8 mouse cellular contexts compared by ENCODE assay signal in genomic region chrX:136599416-136599815, GRCm38 (mm10). TPM values are rescaled to one million over a fixed set of nuclear protein-coding genes. Genes with fewer than 3 reads are reported as not detected.
DNase-seq lines count a peak whose midpoint lies in the region; ATAC-seq and TF ChIP-seq lines count a peak whose summit lies in the region.
"Had no signal": no experiment of that assay in that cellular context is flagged by ENCODE, and none has a peak within 500 bp of the region (broad histone marks: within the 10 kb centered on the region; RNA-seq: fewer than 3 reads in every experiment).

No protein-coding gene starts in this region.

- DNase-seq in kidney, postnatal 10 days: peak; percentile 56
- DNase-seq in kidney, adult 18-20 months: no peak
- DNase-seq in Patski (ENCODE audit: low read depth, low spot score): no peak
- DNase-seq in cerebellum, adult 9-11 months: peak; percentile 6
- peak; percentile 75 for DNase-seq in hindbrain, postnatal 0 days (ENCODE audit: low spot score)
- DNase-seq in thymus, postnatal 25 days: peak; percentile 36

- WGBS in hindbrain, postnatal 0 days: 23% methylated on average over 3 of the region's 3 CpGs

- no peak overlapping the region for H3K27ac ChIP-seq in hindbrain, postnatal 0 days
- H3K27ac ChIP-seq: embryonic facial prominence, embryonic 13.5 days had no signal

- H3K36me3 ChIP-seq in hindbrain, postnatal 0 days (ENCODE audit: insufficient read depth, low read length): no peaks in the 10 kb centered on the region
- H3K36me3 ChIP-seq: embryonic facial prominence, embryonic 13.5 days had no signal

- H3K9me3 ChIP-seq in hindbrain, postnatal 0 days (ENCODE audit: low read length): no peaks in the 10 kb centered on the region
- H3K9me3 ChIP-seq: embryonic facial prominence, embryonic 13.5 days had no signal

- H3K4me3 ChIP-seq in hindbrain, postnatal 0 days (ENCODE audit: low read length): no peak overlapping the region
- H3K4me3 ChIP-seq: embryonic facial prominence, embryonic 13.5 days had no signal

- no peak overlapping the region for H3K9ac ChIP-seq in hindbrain, postnatal 0 days (replicated peaks; ENCODE audit: low read length)
- H3K9ac ChIP-seq: embryonic facial prominence, embryonic 13.5 days had no signal

- no peak overlapping the region for H3K4me2 ChIP-seq in hindbrain, postnatal 0 days (ENCODE audit: low read depth, low read length)
- H3K4me2 ChIP-seq: embryonic facial prominence, embryonic 13.5 days had no signal

- peaks cover 9% of the 10 kb centered on the region for H3K27me3 ChIP-seq in Patski
- H3K27me3 ChIP-seq in hindbrain, postnatal 0 days (ENCODE audit: insufficient read depth, low read length): no peaks in the 10 kb centered on the region
- H3K27me3 ChIP-seq: embryonic facial prominence, embryonic 13.5 days had no signal

- peak; percentile 78 for TF ChIP-seq CTCF in Patski (IDR thresholded peaks at IDR 0.05)
- TF ChIP-seq CTCF in hindbrain, postnatal 0 days (IDR thresholded peaks at IDR 0.05; ENCODE audit: low read depth): peak; percentile 78

- no peak for ATAC-seq in Patski
- no peak for ATAC-seq in hindbrain, postnatal 0 days
- ATAC-seq in megakaryocyte progenitor cell, adult 5-6 weeks (replicated peaks; ENCODE audit: poor library complexity): peak; percentile 71

- in situ Hi-C loops in Patski (cut with MboI; ENCODE audit: low pct_unique_long_range_greater_than_20kb): no loop called here

- H3K4me1 ChIP-seq in hindbrain, postnatal 0 days (ENCODE audit: insufficient read depth, low read length): no peaks in the 10 kb centered on the region
- H3K4me1 ChIP-seq: embryonic facial prominence, embryonic 13.5 days had no signal

- POLR2A ChIA-PET in Patski (lab: Charles Lee): no interaction called here

- CTCF ChIA-PET in Patski (lab: Charles Lee): interaction anchor here (1.0 kb wide), 1 partner anchor 159 kb away, joined by 3 read pairs; no protein-coding TSS in a partner anchor

RNA-seq across cellular contexts. Expression of gene Tceal3, which starts 8.8 kb away (rescaled TPM):
- not detected for polyA plus RNA-seq in Patski (2021)
- 10.2 and 15.4 TPM in 2 replicates for total RNA-seq in hindbrain, postnatal 0 days (2014; rRNA removed)
- 97.8 and 102 TPM in 2 replicates for polyA plus RNA-seq in hindbrain, postnatal 0 days (2015; fragmentation: Nextera tagmentation; extraction: Ambion mirVana)
- total RNA-seq in megakaryocyte progenitor cell, adult 5-6 weeks (2015): 1.4 TPM in 1 of 2 replicates, not detected in the other
- 5.2 TPM in 1 of 2 replicates, not detected in the other for total RNA-seq in megakaryocyte progenitor cell, adult 5-6 weeks (2017)

RNA-seq across cellular contexts. Expression of gene Kir3dl2, which starts 55.6 kb away (rescaled TPM):
- polyA plus RNA-seq in Patski (2021): not detected
- 0.29 TPM in 1 of 2 replicates, not detected in the other for total RNA-seq in hindbrain, postnatal 0 days (2014; rRNA removed)
- 0.24 and 0.26 TPM in 2 replicates for polyA plus RNA-seq in hindbrain, postnatal 0 days (2015; fragmentation: Nextera tagmentation; extraction: Ambion mirVana)
- not detected in 2 replicates for total RNA-seq in megakaryocyte progenitor cell, adult 5-6 weeks (2015)
- not detected in 2 replicates for total RNA-seq in megakaryocyte progenitor cell, adult 5-6 weeks (2017)
- polyA plus RNA-seq: embryonic facial prominence, embryonic 13.5 days had no signal

Comparison
In these comparisons a context has a peak if more than half of its experiments do, and no peak if none do; other contexts are left out.
1. DNase-seq: peak in kidney, postnatal 10 days (single experiment), cerebellum, adult 9-11 months (single experiment), hindbrain, postnatal 0 days (single experiment) and thymus, postnatal 25 days (single experiment); none in kidney, adult 18-20 months (single experiment) and Patski (single experiment).